Mouse (Mus musculus) spleen, postnatal 10 days (tissue): ENCODE results near the gene Hoxd12.

Experiments
- DNase-seq, 2 experiments: peaks; one replicate each; pipeline ENCODE4 v3.0.0; 2021 to 2022; ENCODE audit warnings: low spot score in 2 of 2

Gene Hoxd12

GRCm38 (mm10) chr2:74674881-74675665 is at the start of gene Hoxd12:
Gene Hoxd12 (plus strand): TSS chr2:74675013.
- DNase-seq, result no peak

- DNase-seq, result no peak
Observed at GRCm38 (mm10) chr2:74635412-74635811, 39.4 kb upstream of the Hoxd12 start.

- no peak for DNase-seq
Observed at GRCm38 (mm10) chr2:74642431-74642830, 32.4 kb upstream of the Hoxd12 start.

GRCm38 (mm10) chr2:74645631-74646030 is 29.2 kb upstream of the Hoxd12 start:
- no peak for DNase-seq

- no peak for DNase-seq
Observed at GRCm38 (mm10) chr2:74647082-74647864, 27.5 kb upstream of the Hoxd12 start.

- no peak for DNase-seq
Observed at GRCm38 (mm10) chr2:74652996-74653340, 21.8 kb upstream of the Hoxd12 start.

- no peak for DNase-seq
Observed at GRCm38 (mm10) chr2:74653781-74654535, 20.9 kb upstream of the Hoxd12 start.

GRCm38 (mm10) chr2:74654743-74655419 is 19.9 kb upstream of the Hoxd12 start:
- no peak for DNase-seq

GRCm38 (mm10) chr2:74655420-74655781 is 19.4 kb upstream of the Hoxd12 start:
- DNase-seq, result peak in 1 of 2 experiments; percentile 53

- DNase-seq, result peak in 1 of 2 experiments; percentile 37
Observed at GRCm38 (mm10) chr2:74655821-74656631, 18.8 kb upstream of the Hoxd12 start.

GRCm38 (mm10) chr2:74656632-74657021 is 18.2 kb upstream of the Hoxd12 start:
- no peak for DNase-seq

GRCm38 (mm10) chr2:74657251-74658023 is 17.4 kb upstream of the Hoxd12 start:
- DNase-seq, result peak in 1 of 2 experiments; percentile 23

GRCm38 (mm10) chr2:74658024-74658666 is 16.7 kb upstream of the Hoxd12 start:
- DNase-seq, result no peak

GRCm38 (mm10) chr2:74658667-74659371 is 16.0 kb upstream of the Hoxd12 start:
- DNase-seq, result no peak

- DNase-seq, result no peak
Observed at GRCm38 (mm10) chr2:74659507-74660005, 15.3 kb upstream of the Hoxd12 start, which contains the start of gene Evx2. Gene Evx2 (minus strand): TSS chr2:74659557.

GRCm38 (mm10) chr2:74660421-74661375 is 14.1 kb upstream of the Hoxd12 start:
- no peak for DNase-seq

- peak in 1 of 2 experiments; percentile 24 for DNase-seq
Observed at GRCm38 (mm10) chr2:74661685-74662084, 13.1 kb upstream of the Hoxd12 start.
